Mouse (Mus musculus) embryonic fibroblast, embryonic 13.5 days (primary cell): Measurements from ENCODE around the gene Elk4.

ENCODE experiments used
- CTCF ChIP-seq: IDR thresholded peaks from 2 replicates; pipeline ENCODE4 v1.5.1; 2011; ENCODE audit warnings: mild to moderate bottlenecking, control low read depth, low read length, moderate library complexity, borderline replicate concordance; ENCODE audit not compliant: insufficient read depth
- POLR2A ChIP-seq: IDR thresholded peaks from 2 replicates; pipeline ENCODE4 v1.6.1; 2011; ENCODE audit warnings: low read depth, mild to moderate bottlenecking, control low read depth, low read length, moderate library complexity

GRCm38 (mm10) chr1:132011785-132012184 is 4.4 kb downstream of the Elk4 start:
- TF ChIP-seq CTCF (no peak), POLR2A (no peak)
